Mouse (Mus musculus) stomach, embryonic 14.5 days (tissue): ENCODE results near the gene Mapk10. TPM values are rescaled to one million over a fixed set of nuclear protein-coding genes. Genes with fewer than 3 reads are reported as not detected.
A peak's percentile ranks its signal among the peaks of the same experiment; 100 is the strongest.

Source experiments
- ATAC-seq: fragments of 200-750 bp; cut with Nextera tagmentation; 2 replicates; pipeline ENCODE4 v1.8.0; 2017; ENCODE audit warnings: low read depth, moderate TSS enrichment; ENCODE audit not compliant: insufficient number of reproducible peaks, insufficient read depth, low FRiP score
- H3K27ac ChIP-seq: fragments of 300-500 bp; sonication (generic); 2 replicates; pipeline ENCODE4 v1.5.1; 2014; ENCODE audit warnings: mild to moderate bottlenecking, low read length, moderate library complexity, mixed read lengths
- H3K27me3 ChIP-seq: fragments of 300-500 bp; sonication (generic); 2 replicates; pipeline ENCODE4 v1.6.1; 2014; ENCODE audit warnings: low read length, control low read depth, mixed read lengths; ENCODE audit not compliant: control insufficient read depth, insufficient read depth
- H3K36me3 ChIP-seq: fragments of 300-500 bp; sonication (generic); 2 replicates; pipeline ENCODE4 v1.6.1; 2014; ENCODE audit warnings: mild to moderate bottlenecking, control low read depth, low read length, moderate library complexity, mixed read lengths; ENCODE audit not compliant: control insufficient read depth, insufficient read depth
- H3K4me1 ChIP-seq: fragments of 300-500 bp; sonication (generic); 2 replicates; pipeline ENCODE4 v1.6.1; 2014; ENCODE audit warnings: low read length, control low read depth, mixed read lengths; ENCODE audit not compliant: control insufficient read depth, insufficient read depth
- H3K4me2 ChIP-seq: fragments of 300-500 bp; sonication (generic); replicated peaks from 2 replicates; pipeline ENCODE4 v1.6.1; 2014; ENCODE audit warnings: low read depth, low read length, control low read depth
- H3K4me3 ChIP-seq: fragments of 300-500 bp; sonication (generic); 2 replicates; pipeline ENCODE4 v1.5.1; 2014; ENCODE audit warnings: low read depth, low read length, control low read depth
- H3K9ac ChIP-seq: fragments of 300-500 bp; sonication (generic); replicated peaks from 2 replicates; pipeline ENCODE4 v1.6.1; 2014; ENCODE audit warnings: low read depth, mild to moderate bottlenecking, control low read depth, low read length, moderate library complexity, mixed read lengths
- H3K9me3 ChIP-seq: fragments of 300-500 bp; sonication (generic); 2 replicates; pipeline ENCODE4 v1.6.1; 2016; ENCODE audit warnings: low read depth, low read length, control low read depth; ENCODE audit not compliant: control insufficient read depth
- WGBS: fragments of 180-500 bp; shearing (Covaris S2); extraction: QIAGEN DNeasy Blood & Tissue Kit; methylation state at CpG from one replicate; pipeline ENCODE4 v1.1.7; 2014; 5-methylcytosine and 5-hydroxymethylcytosine counted together
- polyA plus RNA-seq: library from polyadenylated mRNA; unstranded; fragments of >200 nt; fragmentation: Nextera tagmentation; extraction: Ambion mirVana; gene quantifications from 2 replicates; pipeline ENCODE4 v1.2.1, GENCODE M21; 2014

Gene Mapk10
- 10.6 and 12.7 TPM in 2 replicates for polyA plus RNA-seq

DNA sequence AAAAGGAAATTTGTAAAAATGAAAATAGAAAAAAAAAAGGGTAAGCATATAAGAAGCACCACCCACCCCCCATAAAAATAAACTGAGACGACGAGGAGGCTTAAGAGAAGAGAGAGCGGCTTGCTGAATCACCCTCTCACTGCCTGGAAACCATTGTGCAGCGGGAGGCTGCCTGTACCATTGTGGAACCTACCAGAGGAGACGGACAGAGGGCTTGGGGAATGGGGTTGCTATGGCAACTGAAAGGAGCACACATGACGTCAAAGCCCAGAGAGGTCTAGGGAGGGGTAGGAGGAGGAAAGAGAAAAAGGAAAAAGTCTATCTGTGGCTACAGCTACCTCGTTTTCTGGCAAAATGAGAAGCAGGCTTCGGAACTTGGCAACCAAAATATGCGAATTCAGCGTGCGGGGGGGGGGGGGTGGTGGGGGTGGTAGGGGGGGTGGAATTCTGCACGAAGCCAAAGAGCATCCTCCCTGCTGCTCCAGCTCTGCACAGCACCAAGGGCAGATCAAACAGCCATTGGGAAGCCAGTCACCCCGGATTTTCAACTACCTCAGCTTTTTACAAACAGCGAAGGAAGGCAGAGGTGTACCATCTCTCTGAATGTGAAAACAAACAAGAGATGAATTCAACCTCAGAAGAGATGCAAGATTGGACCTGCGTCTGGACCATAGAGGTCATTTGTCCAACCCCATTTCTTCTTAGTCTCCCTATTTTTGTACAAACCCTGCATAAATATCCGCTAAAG lies at the start of gene Mapk10:
TSS of gene Mapk10 (minus strand) at position 234 of the 748 bp plus-strand sequence.
- H3K4me3 ChIP-seq: peak within 1 kb of the TSS; percentile 7; the same call in 1 of the 2 replicates
- whole genome bisulfite sequencing: 10% methylated on average over 15 of the region's 16 CpGs

DNA sequence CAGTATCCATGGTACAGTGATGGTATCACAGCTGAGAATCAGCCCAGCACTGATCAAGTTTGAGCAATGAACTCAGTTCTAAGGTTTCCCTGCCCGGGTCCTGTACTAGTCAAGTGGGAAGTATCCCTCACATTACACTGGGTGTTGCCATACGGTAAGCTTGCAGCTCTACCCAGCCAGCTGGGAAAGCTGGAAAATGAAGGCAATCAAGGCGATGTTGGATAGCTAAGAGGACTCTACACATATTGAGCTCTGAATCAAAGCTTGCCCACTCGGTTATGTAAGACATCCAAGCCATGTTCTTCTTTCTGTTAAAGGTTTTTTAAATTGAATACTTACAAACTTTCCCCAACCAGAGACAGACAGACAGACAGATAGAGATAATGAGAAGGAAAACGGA lies 45.0 kb upstream of the Mapk10 start:
- no peak overlapping the region for H3K27ac ChIP-seq
- H3K27me3 ChIP-seq: no peaks in the 10 kb centered on the region
- H3K4me1 ChIP-seq: no peaks in the 10 kb centered on the region
- ATAC-seq: no peak
- 83% methylated on average over 5 of the region's 5 CpGs for WGBS
- H3K4me3 ChIP-seq: no peak overlapping the region
- no peak overlapping the region for H3K9ac ChIP-seq
- H3K36me3 ChIP-seq: no peaks in the 10 kb centered on the region
- H3K9me3 ChIP-seq: no peaks in the 10 kb centered on the region
- H3K4me2 ChIP-seq: no peak overlapping the region

More for the DNA sequence above, at the start of gene Mapk10:
- no peak within 1 kb of the TSS for H3K27ac ChIP-seq
- peak within 1 kb of the TSS; percentile 37 for H3K4me2 ChIP-seq
- peak; percentile 80 for ATAC-seq
- no peaks in the 10 kb centered on the region for H3K27me3 ChIP-seq
- no peaks in the 10 kb centered on the region for H3K9me3 ChIP-seq
- 0 out of 2 replicates have a peak, but pooled peaks cover 2% of the 10 kb centered on the region for H3K4me1 ChIP-seq
- H3K9ac ChIP-seq: no peak within 1 kb of the TSS
- H3K36me3 ChIP-seq: no peaks in the 10 kb centered on the region

DNA sequence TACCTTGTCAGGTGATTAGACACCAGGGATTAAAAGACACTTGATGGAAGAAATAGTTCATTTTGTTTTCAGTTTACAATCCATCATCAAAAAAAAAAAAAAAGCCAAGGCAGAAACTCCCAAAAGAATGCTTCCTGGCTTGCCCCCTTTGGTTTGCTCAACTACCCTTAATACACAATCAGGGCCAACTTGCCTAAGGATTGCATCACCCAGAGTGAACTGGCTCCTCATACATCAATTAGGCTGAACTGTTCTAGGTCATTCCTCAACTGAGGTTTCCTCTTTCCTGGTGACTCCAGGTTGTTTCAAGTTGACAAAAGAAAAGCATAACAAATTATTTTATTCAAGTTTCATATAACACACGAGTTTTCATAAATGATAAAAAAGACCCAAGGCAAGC lies 31.3 kb upstream of the Mapk10 start:
- 78% methylated on average over 1 of the region's 1 CpGs for whole genome bisulfite sequencing
- ATAC-seq: no peak
- no peaks in the 10 kb centered on the region for H3K27me3 ChIP-seq

DNA sequence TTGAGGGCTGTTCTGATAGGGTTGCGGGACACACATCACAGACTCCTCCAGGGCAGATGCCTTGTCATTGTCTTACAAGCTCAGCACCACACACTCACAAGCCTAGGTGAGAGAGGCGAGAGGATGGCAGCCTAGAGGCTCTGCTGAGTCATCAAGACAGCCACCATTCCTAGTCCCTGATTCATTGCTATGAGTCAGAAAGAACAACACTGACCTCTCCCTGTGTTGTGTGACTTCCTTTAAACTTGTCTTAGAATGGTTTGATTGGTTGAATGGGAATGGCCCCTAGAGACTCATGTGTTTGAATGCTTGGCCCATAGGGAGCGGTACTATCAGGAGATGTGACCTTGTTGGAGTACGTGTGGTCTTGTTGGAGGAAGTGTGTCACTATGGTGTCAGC lies 20.7 kb upstream of the Mapk10 start:
- no peak overlapping the region for H3K4me3 ChIP-seq
- no peak overlapping the region for H3K4me2 ChIP-seq
- ATAC-seq: no peak
- no peak overlapping the region for H3K9ac ChIP-seq
- H3K36me3 ChIP-seq: no peaks in the 10 kb centered on the region
- H3K4me1 ChIP-seq: no peaks in the 10 kb centered on the region
- no peaks in the 10 kb centered on the region for H3K9me3 ChIP-seq
- 81% methylated on average over 4 of the region's 4 CpGs for WGBS
- H3K27ac ChIP-seq: no peak overlapping the region
- no peaks in the 10 kb centered on the region for H3K27me3 ChIP-seq

More for the DNA sequence above, 31.3 kb upstream of the Mapk10 start:
- Histone ChIP-seq H3K9me3 (no peaks in the 10 kb centered on the region), H3K9ac (no peak overlapping the region), H3K27ac (no peak overlapping the region), H3K4me3 (no peak overlapping the region), H3K4me1 (no peaks in the 10 kb centered on the region), H3K36me3 (no peaks in the 10 kb centered on the region), H3K4me2 (no peak overlapping the region)

DNA sequence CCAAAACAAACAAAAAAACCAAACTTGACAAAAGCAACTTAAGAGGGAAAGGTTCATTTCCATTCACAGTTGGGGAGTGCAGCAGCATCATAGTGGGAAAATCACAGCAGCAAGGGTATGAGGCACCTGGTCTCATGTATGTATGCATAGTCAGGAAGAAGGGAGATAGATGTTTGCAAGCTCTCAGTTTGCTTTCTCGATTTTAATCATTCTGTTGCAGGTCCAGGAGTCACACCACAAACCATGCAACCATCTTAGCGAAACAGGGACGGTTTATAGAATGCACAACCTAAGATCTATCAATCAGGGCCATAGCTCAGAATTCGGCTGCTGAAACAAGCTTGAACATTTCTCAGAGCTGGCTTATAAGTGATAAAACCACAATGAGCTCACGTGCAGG lies 19.2 kb upstream of the Mapk10 start:
- Histone ChIP-seq H3K27me3 (no peaks in the 10 kb centered on the region), H3K9me3 (no peaks in the 10 kb centered on the region), H3K4me1 (no peaks in the 10 kb centered on the region), H3K9ac (no peak overlapping the region), H3K27ac (no peak overlapping the region), H3K4me3 (no peak overlapping the region), H3K36me3 (no peaks in the 10 kb centered on the region), H3K4me2 (no peak overlapping the region)
- ATAC-seq: no peak
- WGBS: 81% methylated on average over 5 of the region's 5 CpGs

DNA sequence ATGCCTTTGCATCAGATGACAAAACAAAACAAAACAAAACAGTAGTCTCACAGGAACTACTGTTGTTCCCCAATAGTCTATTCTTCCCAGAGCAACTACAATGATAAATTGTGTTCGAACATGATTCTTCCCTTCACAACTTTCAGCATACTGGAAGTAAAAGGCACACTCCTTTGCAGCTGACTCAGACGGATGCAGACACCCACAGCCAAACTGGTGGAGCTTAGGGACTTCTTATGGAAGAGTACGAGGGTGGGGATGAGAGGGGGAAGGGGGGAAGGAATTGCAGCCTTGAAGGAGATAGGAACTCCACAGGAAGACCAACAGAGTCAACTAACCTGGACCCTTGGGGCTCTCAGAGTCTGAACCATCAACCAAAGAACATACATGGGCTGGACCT lies 18.2 kb upstream of the Mapk10 start:
- Histone ChIP-seq H3K27ac (no peak overlapping the region), H3K9me3 (no peaks in the 10 kb centered on the region), H3K4me3 (no peak overlapping the region), H3K4me1 (no peaks in the 10 kb centered on the region), H3K4me2 (no peak overlapping the region), H3K27me3 (no peaks in the 10 kb centered on the region), H3K36me3 (no peaks in the 10 kb centered on the region), H3K9ac (no peak overlapping the region)
- 71% methylated on average over 3 of the region's 3 CpGs for WGBS
- ATAC-seq: no peak

DNA sequence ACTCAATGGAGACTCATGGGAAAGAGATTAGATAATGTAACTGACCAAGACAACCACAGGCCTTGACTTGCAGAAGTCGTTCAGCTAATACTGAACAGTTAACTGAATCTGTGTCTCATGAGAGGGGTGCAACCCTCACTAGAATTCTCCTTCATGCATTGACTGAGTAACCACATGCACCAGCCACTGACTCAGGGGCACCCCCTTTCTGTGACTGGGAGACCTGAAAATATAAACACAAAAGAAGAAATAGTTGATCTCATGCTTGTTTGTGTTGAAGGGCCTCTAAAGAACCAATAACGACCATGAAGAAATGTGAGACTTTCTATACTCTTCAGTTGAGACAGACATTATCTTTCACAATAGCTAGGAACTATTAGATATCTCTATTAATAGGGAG lies 10.9 kb upstream of the Mapk10 start:
- no peak overlapping the region for H3K4me3 ChIP-seq
- no peak overlapping the region for H3K27ac ChIP-seq
- H3K9me3 ChIP-seq: no peaks in the 10 kb centered on the region
- 58% methylated on average over 2 of the region's 2 CpGs for WGBS
- H3K36me3 ChIP-seq: no peaks in the 10 kb centered on the region
- H3K4me2 ChIP-seq: no peak overlapping the region
- H3K9ac ChIP-seq: no peak overlapping the region
- ATAC-seq: no peak
- no peaks in the 10 kb centered on the region for H3K27me3 ChIP-seq
- H3K4me1 ChIP-seq: no peaks in the 10 kb centered on the region

DNA sequence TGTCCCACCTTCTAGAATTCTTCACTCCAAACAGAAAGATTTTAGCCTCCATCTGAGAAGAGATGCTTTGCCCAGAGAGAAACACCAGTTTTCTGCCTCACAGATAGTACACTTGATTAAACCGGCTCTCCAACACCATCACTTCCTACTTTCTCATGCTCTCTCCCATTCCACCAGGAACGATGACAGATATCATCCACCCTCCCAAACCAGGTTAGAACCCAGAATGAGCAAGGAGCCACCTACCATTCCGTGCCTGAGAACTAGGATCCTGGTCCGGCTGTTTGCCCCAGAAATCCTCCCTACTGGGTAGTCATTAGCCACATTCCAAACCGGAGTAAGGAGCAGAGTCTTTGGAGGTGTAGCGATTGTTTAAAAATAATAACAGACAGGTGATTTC lies 490 bp downstream of the Mapk10 start:
- Histone ChIP-seq H3K27ac (no peak overlapping the region), H3K4me3 (no peak overlapping the region), H3K4me2 (peak overlapping the region; percentile 37), H3K4me1 (0 out of 2 replicates have a peak, but pooled peaks cover 2% of the 10 kb centered on the region), H3K9ac (no peak overlapping the region), H3K9me3 (no peaks in the 10 kb centered on the region), H3K36me3 (no peaks in the 10 kb centered on the region), H3K27me3 (no peaks in the 10 kb centered on the region)
- 28% methylated on average over 6 of the region's 6 CpGs for WGBS
- no peak for ATAC-seq

DNA sequence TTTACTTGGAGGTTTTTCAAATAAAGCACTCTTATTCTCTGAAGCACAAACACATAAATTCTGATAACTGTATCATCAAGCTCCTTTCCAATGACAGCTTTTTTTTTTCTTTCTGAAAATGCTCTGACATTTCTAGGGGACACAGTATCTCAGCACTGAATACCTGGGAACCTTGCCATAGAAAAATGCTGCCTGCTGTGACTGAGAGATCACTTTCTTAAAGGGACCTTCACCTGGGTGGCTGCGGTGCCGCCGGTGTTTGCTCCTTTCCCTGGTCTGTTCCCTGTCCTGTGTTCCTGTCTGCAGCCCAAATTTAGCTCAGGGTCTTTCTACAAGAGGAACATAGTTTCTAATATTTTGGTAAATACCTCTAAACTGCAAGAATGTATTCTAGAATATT lies 1.1 kb downstream of the Mapk10 start:
- Histone ChIP-seq H3K36me3 (no peaks in the 10 kb centered on the region), H3K9ac (no peak overlapping the region), H3K4me1 (0 out of 2 replicates have a peak, but pooled peaks cover 2% of the 10 kb centered on the region), H3K27ac (no peak overlapping the region), H3K27me3 (no peaks in the 10 kb centered on the region), H3K9me3 (no peaks in the 10 kb centered on the region), H3K4me3 (no peak overlapping the region), H3K4me2 (no peak overlapping the region)
- no peak for ATAC-seq
- WGBS: 48% methylated on average over 3 of the region's 3 CpGs
